Mouse (Mus musculus): ENCODE data around the gene Hoxa4. TPM values are rescaled to one million over a fixed set of nuclear protein-coding genes. Genes with fewer than 3 reads are reported as not detected.

Gene Hoxa4
- polyA plus RNA-seq, 1 experiment from 2014 or later: 1.8 TPM

DNA sequence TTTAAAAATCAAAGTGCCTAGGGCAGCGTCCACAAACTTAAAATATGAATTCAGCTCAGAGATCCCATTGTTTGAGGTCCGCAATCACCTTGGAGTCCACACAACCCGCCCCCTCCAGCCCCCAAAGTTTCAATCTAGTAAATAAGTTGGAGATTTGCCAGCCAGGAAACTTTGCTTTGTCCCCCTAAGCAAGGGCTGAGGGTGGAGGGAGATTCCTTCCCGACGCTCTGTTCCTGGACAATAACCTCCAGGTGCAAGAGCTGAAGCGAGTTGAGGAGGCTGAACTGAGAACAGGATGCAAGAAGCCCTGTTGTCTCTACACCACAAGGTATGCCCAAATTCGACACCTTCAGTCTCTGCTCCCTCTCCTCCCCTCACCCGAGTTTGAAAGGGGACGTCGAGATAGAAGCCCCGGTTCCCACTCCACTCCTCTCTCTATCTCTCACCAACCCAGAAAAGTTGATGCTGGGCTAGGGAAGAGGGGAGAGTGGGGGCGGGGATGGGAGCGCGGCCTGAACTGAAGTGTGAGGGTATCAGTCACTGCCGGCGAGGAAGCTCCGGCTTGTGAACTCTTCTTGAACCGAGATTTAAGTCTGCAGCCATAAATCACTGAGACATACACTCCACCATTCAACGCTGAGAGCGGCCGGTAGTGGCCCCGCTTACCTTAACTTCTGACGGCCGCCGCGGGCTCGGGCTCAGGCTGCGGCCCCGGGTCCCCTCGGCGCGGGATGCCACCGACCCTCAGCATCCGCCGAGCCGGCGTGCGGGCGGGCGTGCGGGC, 16.4 kb downstream of the Hoxa4 start:
- peak; percentile 76 for DNase-seq (ENCODE audit: low spot score)
- Histone ChIP-seq H3K9me3 (replicated peaks) (no peaks in the 10 kb centered on the region), H3K27me3 (ENCODE audit: low read depth, poor library complexity, severe bottlenecking) (peaks cover 85% of the 10 kb centered on the region), H3K4me1 (peaks cover 100% of the 10 kb centered on the region), H3K27ac (peak overlapping the region; percentile 90), H3K4me3 (peak overlapping the region; percentile 65), H3K36me3 (peaks cover 13% of the 10 kb centered on the region)
- 1% methylated on average over 40 of the region's 41 CpGs for WGBS

- Histone ChIP-seq H3K36me3 (peaks cover 20% of the 10 kb centered on the region), H3K27me3 (ENCODE audit: low read depth, poor library complexity, severe bottlenecking) (peaks cover 77% of the 10 kb centered on the region), H3K4me3 (peak overlapping the region; percentile 47; the same call in 1 of the 2 replicates), H3K4me1 (peaks cover 98% of the 10 kb centered on the region), H3K9me3 (replicated peaks) (no peaks in the 10 kb centered on the region), H3K27ac (peak overlapping the region; percentile 81; the same call in 1 of the 2 replicates)
- 0% methylated on average over 4 of the region's 4 CpGs for WGBS
- DNase-seq (ENCODE audit: low spot score): peak; percentile 39
Observed at GRCm38 (mm10) chr6:52173648-52174047, 17.9 kb downstream of the Hoxa4 start.

GRCm38 (mm10) chr6:52172501-52172900, 19.1 kb downstream of the Hoxa4 start:
- Histone ChIP-seq H3K27me3 (ENCODE audit: low read depth, poor library complexity, severe bottlenecking) (peaks cover 77% of the 10 kb centered on the region), H3K4me3 (peak overlapping the region; percentile 47), H3K9me3 (replicated peaks) (no peaks in the 10 kb centered on the region), H3K4me1 (peaks cover 98% of the 10 kb centered on the region), H3K27ac (peak overlapping the region; percentile 81), H3K36me3 (peaks cover 21% of the 10 kb centered on the region)
- DNase-seq (ENCODE audit: low spot score): peak; percentile 97
- WGBS: under 1% methylated on average over 35 of the region's 35 CpGs

GRCm38 (mm10) chr6:52171938-52172337, 19.6 kb downstream of the Hoxa4 start:
- Histone ChIP-seq H3K4me1 (peaks cover 98% of the 10 kb centered on the region), H3K9me3 (replicated peaks) (no peaks in the 10 kb centered on the region), H3K27me3 (ENCODE audit: low read depth, poor library complexity, severe bottlenecking) (peaks cover 77% of the 10 kb centered on the region), H3K27ac (peak overlapping the region; percentile 81), H3K4me3 (peak overlapping the region; percentile 47), H3K36me3 (peaks cover 21% of the 10 kb centered on the region)
- peak; percentile 40 for DNase-seq (ENCODE audit: low spot score)
- WGBS: 13% methylated on average over 7 of the region's 7 CpGs

DNA sequence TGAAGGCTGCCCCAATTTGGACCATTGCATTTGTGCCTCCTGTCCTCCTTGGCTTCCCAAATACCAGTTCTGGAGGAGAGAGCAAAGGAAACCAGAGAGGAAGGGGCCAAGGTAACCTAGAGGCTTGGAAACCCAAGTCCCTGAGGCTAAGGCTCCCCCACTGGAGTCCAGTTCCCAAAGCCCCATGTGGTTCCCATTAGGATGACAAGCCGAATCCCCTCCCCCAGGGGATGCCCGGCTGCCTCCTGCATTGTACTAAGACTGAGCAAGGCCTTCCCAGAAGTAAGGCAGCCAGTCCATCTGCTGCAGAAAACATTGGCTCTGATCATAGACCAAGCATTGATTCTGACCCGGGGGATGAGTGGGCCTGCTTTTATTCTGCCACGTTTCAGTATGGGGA, 20.2 kb downstream of the Hoxa4 start:
- H3K27me3 ChIP-seq (ENCODE audit: low read depth, poor library complexity, severe bottlenecking): peaks cover 79% of the 10 kb centered on the region
- peaks cover 21% of the 10 kb centered on the region for H3K36me3 ChIP-seq
- peak; percentile 82 for DNase-seq (ENCODE audit: low spot score)
- no peaks in the 10 kb centered on the region for H3K9me3 ChIP-seq (replicated peaks)
- peaks cover 98% of the 10 kb centered on the region for H3K4me1 ChIP-seq
- H3K27ac ChIP-seq: peak overlapping the region; percentile 81
- H3K4me3 ChIP-seq: peak overlapping the region; percentile 47
- 3% methylated on average over 4 of the region's 4 CpGs for WGBS

- H3K4me1 ChIP-seq: peaks cover 98% of the 10 kb centered on the region
- H3K36me3 ChIP-seq: peaks cover 21% of the 10 kb centered on the region
- peak overlapping the region; percentile 81 for H3K27ac ChIP-seq
- 18% methylated on average over 5 of the region's 5 CpGs for WGBS
- DNase-seq (ENCODE audit: low spot score): no peak
- H3K27me3 ChIP-seq (ENCODE audit: low read depth, poor library complexity, severe bottlenecking): peaks cover 80% of the 10 kb centered on the region
- no peaks in the 10 kb centered on the region for H3K9me3 ChIP-seq (replicated peaks)
- H3K4me3 ChIP-seq: peak overlapping the region; percentile 47
Observed at GRCm38 (mm10) chr6:52170898-52171223, 20.7 kb downstream of the Hoxa4 start.

GRCm38 (mm10) chr6:52170166-52170897, 21.2 kb downstream of the Hoxa4 start:
- H3K4me1 ChIP-seq: peaks cover 98% of the 10 kb centered on the region

DNA sequence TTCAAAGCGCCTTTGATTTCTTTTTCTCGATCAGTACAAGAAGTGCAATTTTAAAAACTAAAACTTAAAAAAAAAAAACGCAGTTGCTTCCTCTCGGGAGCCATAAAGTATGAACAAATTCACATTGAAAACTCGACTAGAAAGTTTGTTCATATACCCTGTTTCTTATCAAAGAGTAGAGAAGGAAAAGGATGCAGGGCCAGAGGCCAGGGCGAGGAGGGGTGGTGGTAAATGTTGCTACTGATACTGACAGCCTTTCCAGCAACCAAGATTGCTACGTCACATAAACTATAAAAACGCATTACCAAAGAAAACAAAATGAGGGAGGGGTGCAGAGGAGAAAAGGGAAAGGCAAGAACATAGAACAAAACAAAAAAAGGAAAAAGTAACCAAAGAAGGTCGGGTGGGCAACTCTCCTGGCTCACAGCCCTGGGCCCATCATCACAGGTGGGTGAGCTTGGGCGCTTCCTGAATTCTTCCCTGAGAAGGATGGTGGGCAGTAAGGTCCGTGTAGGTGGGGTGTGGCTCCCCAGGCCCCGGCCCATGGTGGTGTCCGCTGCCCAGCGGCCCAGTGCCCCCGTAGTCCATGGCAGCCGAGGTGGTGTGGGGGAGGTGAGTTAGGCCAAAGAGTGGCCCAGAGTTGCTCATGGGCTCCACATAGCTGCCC, 21.9 kb downstream of the Hoxa4 start:
- no peaks in the 10 kb centered on the region for H3K9me3 ChIP-seq (replicated peaks)
- no peak for DNase-seq (ENCODE audit: low spot score)
- WGBS: 18% methylated on average over 16 of the region's 16 CpGs
- peak overlapping the region; percentile 47 for H3K4me3 ChIP-seq
- H3K36me3 ChIP-seq: peaks cover 21% of the 10 kb centered on the region
- peak overlapping the region; percentile 81 for H3K27ac ChIP-seq
- peaks cover 72% of the 10 kb centered on the region for H3K27me3 ChIP-seq (ENCODE audit: low read depth, poor library complexity, severe bottlenecking)
- peaks cover 98% of the 10 kb centered on the region for H3K4me1 ChIP-seq

More at GRCm38 (mm10) chr6:52170166-52170897, 21.2 kb downstream of the Hoxa4 start:
- H3K27ac ChIP-seq: peak overlapping the region; percentile 81
- peak; percentile 70 for DNase-seq (ENCODE audit: low spot score)
- peaks cover 21% of the 10 kb centered on the region for H3K36me3 ChIP-seq
- WGBS: 4% methylated on average over 40 of the region's 40 CpGs
- H3K27me3 ChIP-seq (ENCODE audit: low read depth, poor library complexity, severe bottlenecking): peaks cover 75% of the 10 kb centered on the region
- no peaks in the 10 kb centered on the region for H3K9me3 ChIP-seq (replicated peaks)
- peak overlapping the region; percentile 47 for H3K4me3 ChIP-seq

- DNase-seq (ENCODE audit: low spot score): peak; percentile 71
- Histone ChIP-seq H3K9me3 (replicated peaks) (no peaks in the 10 kb centered on the region), H3K27me3 (ENCODE audit: low read depth, poor library complexity, severe bottlenecking) (peaks cover 71% of the 10 kb centered on the region), H3K4me3 (peak overlapping the region; percentile 41), H3K4me1 (peaks cover 98% of the 10 kb centered on the region), H3K27ac (peak overlapping the region; percentile 86), H3K36me3 (peaks cover 21% of the 10 kb centered on the region)
- 3% methylated on average over 42 of the region's 42 CpGs for WGBS
Observed at GRCm38 (mm10) chr6:52168191-52169055, 23.1 kb downstream of the Hoxa4 start.

DNA sequence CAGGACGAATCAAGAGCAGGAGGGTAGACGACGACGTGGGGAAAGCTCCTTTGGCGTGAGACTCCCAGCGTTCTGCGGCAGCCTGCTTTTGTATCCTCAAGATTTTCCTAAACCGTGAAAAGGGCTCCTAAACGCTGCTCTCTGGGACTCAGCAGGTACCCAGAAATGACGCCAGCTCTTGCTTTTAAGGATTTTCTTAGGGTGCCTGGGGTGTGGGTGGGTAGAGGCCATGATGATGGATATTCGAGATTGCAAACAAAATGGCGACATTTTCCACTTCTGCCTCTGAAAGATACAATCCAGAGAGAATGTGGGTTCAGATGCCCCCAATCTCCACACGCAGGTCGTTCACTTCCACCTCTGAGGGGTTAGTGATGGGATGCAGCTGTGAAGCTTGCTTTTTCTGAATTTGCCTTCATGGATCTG, 23.8 kb downstream of the Hoxa4 start:
- peak overlapping the region; percentile 86 for H3K27ac ChIP-seq
- WGBS: 9% methylated on average over 14 of the region's 14 CpGs
- H3K4me1 ChIP-seq: peaks cover 98% of the 10 kb centered on the region
- H3K4me3 ChIP-seq: peak overlapping the region; percentile 41
- DNase-seq (ENCODE audit: low spot score): peak; percentile 47
- peaks cover 21% of the 10 kb centered on the region for H3K36me3 ChIP-seq
- no peaks in the 10 kb centered on the region for H3K9me3 ChIP-seq (replicated peaks)
- H3K27me3 ChIP-seq (ENCODE audit: low read depth, poor library complexity, severe bottlenecking): peaks cover 66% of the 10 kb centered on the region

- Histone ChIP-seq H3K27ac (peak overlapping the region; percentile 86), H3K4me1 (peaks cover 96% of the 10 kb centered on the region), H3K36me3 (peaks cover 19% of the 10 kb centered on the region), H3K4me3 (peak overlapping the region; percentile 41), H3K9me3 (replicated peaks) (no peaks in the 10 kb centered on the region), H3K27me3 (ENCODE audit: low read depth, poor library complexity, severe bottlenecking) (peaks cover 65% of the 10 kb centered on the region)
- DNase-seq (ENCODE audit: low spot score): no peak
- WGBS: 28% methylated on average over 1 of the region's 1 CpGs
Observed at GRCm38 (mm10) chr6:52167176-52167575, 24.4 kb downstream of the Hoxa4 start.

Data from limb, embryonic 10.5 days (tissue).